Mouse (Mus musculus) hindbrain, embryonic 12.5 days (tissue): Measurements from ENCODE around the gene Slmap. TPM values are rescaled to one million over a fixed set of nuclear protein-coding genes. Genes with fewer than 3 reads are reported as not detected.

Source experiments
- ATAC-seq: fragments of 200-750 bp; cut with Nextera tagmentation; 2 replicates; pipeline ENCODE4 v1.8.0; 2017; ENCODE audit warnings: moderate TSS enrichment; ENCODE audit not compliant: low FRiP score
- H3K27ac ChIP-seq: fragments of 300-500 bp; sonication (generic); 2 replicates; pipeline ENCODE4 v1.5.1; 2016; ENCODE audit warnings: mild to moderate bottlenecking
- H3K27me3 ChIP-seq: fragments of 300-500 bp; sonication (generic); 2 replicates; pipeline ENCODE4 v1.6.1; 2016; ENCODE audit warnings: mild to moderate bottlenecking
- H3K36me3 ChIP-seq: fragments of 300-500 bp; sonication (generic); 2 replicates; pipeline ENCODE4 v1.6.1; 2016; ENCODE audit warnings: mild to moderate bottlenecking
- H3K4me1 ChIP-seq: fragments of 300-500 bp; sonication (generic); 2 replicates; pipeline ENCODE4 v1.6.1; 2016
- H3K4me2 ChIP-seq: fragments of 300-500 bp; sonication (generic); replicated peaks from 2 replicates; pipeline ENCODE4 v1.6.1; 2016; ENCODE audit warnings: mild to moderate bottlenecking
- H3K4me3 ChIP-seq: fragments of 300-500 bp; sonication (generic); 2 replicates; pipeline ENCODE4 v1.5.1; 2016; ENCODE audit warnings: mild to moderate bottlenecking
- H3K9ac ChIP-seq: fragments of 300-500 bp; sonication (generic); 2 replicates; pipeline ENCODE4 v1.6.1; 2016; ENCODE audit warnings: mild to moderate bottlenecking, moderate library complexity
- H3K9me3 ChIP-seq: fragments of 300-500 bp; sonication (generic); replicated peaks from 2 replicates; pipeline ENCODE4 v1.6.1; 2016; ENCODE audit warnings: mild to moderate bottlenecking
- WGBS: fragments of 180-500 bp; shearing (Covaris S2); methylation state at CpG from one replicate; pipeline ENCODE4 v1.1.7; 2016; 5-methylcytosine and 5-hydroxymethylcytosine counted together
- polyA plus RNA-seq: library from polyadenylated mRNA; unstranded; fragments of >200 nt; fragmentation: Nextera tagmentation; extraction: Ambion mirVana; gene quantifications from 2 replicates; pipeline ENCODE4 v1.2.1, GENCODE M21; 2016

Slmap gene
- polyA plus RNA-seq, 1 experiment from 2014 or later: 24.9 TPM

DNA sequence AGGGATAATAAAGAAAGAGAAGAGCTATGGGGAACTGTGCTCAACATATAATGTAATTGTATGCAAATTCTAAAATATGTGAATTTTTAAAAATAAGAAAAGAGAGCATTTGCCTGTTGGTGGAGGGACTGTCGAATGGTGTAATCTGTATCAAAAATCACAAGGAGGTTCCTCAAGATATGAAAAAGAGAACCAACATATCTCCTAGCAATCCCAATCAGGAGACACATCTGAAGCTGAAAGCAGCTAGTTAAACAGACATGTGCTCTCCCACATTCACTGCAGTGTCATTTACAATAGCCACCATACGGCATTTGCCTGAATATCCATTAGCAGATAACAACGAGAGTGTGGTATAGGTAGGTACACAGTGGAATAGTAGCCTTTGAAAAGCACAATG lies 18.1 kb upstream of the Slmap start:
- no peaks in the 10 kb centered on the region for H3K4me1 ChIP-seq
- H3K27me3 ChIP-seq: no peaks in the 10 kb centered on the region
- H3K9ac ChIP-seq: no peak overlapping the region
- no peak overlapping the region for H3K27ac ChIP-seq
- 86% methylated on average over 3 of the region's 3 CpGs for WGBS
- H3K9me3 ChIP-seq: no peaks in the 10 kb centered on the region
- H3K4me3 ChIP-seq: no peak overlapping the region
- no peaks in the 10 kb centered on the region for H3K36me3 ChIP-seq
- H3K4me2 ChIP-seq: no peak overlapping the region
- ATAC-seq: no peak

DNA sequence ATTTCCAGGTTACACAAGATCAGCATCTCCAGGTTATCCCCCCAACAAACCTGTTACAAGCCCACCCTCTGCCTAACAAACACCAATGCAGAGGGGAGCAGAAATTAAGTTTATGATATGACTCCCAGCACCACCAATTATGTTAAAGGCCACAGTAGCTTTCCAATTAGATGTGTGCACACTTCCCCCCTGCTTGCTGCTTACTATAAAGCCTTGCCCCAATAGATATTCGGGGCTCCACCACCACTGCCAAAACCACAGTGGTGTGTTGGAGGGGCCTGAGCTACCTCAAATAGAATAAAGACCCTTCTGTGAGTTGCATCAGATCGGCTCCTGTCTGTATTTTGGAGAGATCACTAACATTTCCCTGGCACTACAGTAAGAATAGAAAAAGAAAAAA lies 17.7 kb upstream of the Slmap start:
- Histone ChIP-seq H3K27me3 (no peaks in the 10 kb centered on the region), H3K36me3 (no peaks in the 10 kb centered on the region), H3K9me3 (no peaks in the 10 kb centered on the region), H3K4me2 (no peak overlapping the region), H3K4me1 (no peaks in the 10 kb centered on the region), H3K27ac (no peak overlapping the region), H3K9ac (no peak overlapping the region), H3K4me3 (no peak overlapping the region)
- 84% methylated on average over 2 of the region's 2 CpGs for WGBS
- ATAC-seq: no peak

GRCm38 (mm10) chr14:26550712-26551111 lies 16.0 kb upstream of the Slmap start:
- no peaks in the 10 kb centered on the region for H3K9me3 ChIP-seq
- H3K4me3 ChIP-seq: no peak overlapping the region
- 93% methylated on average over 8 of the region's 8 CpGs for WGBS
- no peaks in the 10 kb centered on the region for H3K36me3 ChIP-seq
- no peaks in the 10 kb centered on the region for H3K27me3 ChIP-seq
- H3K4me1 ChIP-seq: no peaks in the 10 kb centered on the region
- no peak overlapping the region for H3K27ac ChIP-seq
- no peak overlapping the region for H3K4me2 ChIP-seq
- no peak overlapping the region for H3K9ac ChIP-seq
- ATAC-seq: no peak

GRCm38 (mm10) chr14:26547516-26548488 lies 13.1 kb upstream of the Slmap start:
- Histone ChIP-seq H3K36me3 (no peaks in the 10 kb centered on the region), H3K9me3 (no peaks in the 10 kb centered on the region), H3K27me3 (no peaks in the 10 kb centered on the region), H3K27ac (no peak overlapping the region), H3K4me3 (no peak overlapping the region), H3K4me1 (no peaks in the 10 kb centered on the region), H3K9ac (no peak overlapping the region), H3K4me2 (no peak overlapping the region)
- no peak for ATAC-seq
- WGBS: 82% methylated on average over 10 of the region's 10 CpGs

DNA sequence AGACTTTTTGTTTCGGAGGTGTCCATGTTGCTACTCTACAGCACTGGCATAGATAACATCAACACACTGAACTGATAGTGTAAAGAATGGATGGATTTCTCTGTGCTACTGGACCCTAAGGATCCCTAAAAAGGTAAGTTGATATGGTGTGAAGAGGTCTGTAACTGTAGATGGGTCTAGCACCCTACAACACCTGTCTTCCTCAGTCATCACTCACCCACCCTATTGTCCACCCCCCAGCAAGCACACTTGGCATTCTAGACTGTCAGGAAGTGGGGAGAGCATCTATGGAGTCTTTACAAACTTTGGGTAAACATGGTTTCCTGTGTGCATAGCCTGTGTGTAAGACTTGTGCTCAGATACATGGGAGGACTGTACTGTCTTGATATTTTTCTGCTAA lies 7.4 kb upstream of the Slmap start:
- no peaks in the 10 kb centered on the region for H3K36me3 ChIP-seq
- ATAC-seq: no peak
- no peaks in the 10 kb centered on the region for H3K9me3 ChIP-seq
- WGBS: 89% methylated on average over 1 of the region's 1 CpGs
- no peaks in the 10 kb centered on the region for H3K4me1 ChIP-seq
- H3K9ac ChIP-seq: no peak overlapping the region
- H3K27ac ChIP-seq: no peak overlapping the region
- no peak overlapping the region for H3K4me3 ChIP-seq
- H3K27me3 ChIP-seq: no peaks in the 10 kb centered on the region
- H3K4me2 ChIP-seq: no peak overlapping the region

- Histone ChIP-seq H3K9me3 (no peaks in the 10 kb centered on the region), H3K27me3 (no peaks in the 10 kb centered on the region), H3K27ac (no peak overlapping the region), H3K4me1 (no peaks in the 10 kb centered on the region), H3K4me2 (no peak overlapping the region), H3K9ac (no peak overlapping the region), H3K4me3 (no peak overlapping the region), H3K36me3 (no peaks in the 10 kb centered on the region)
- no peak for ATAC-seq
- WGBS: 71% methylated on average over 1 of the region's 1 CpGs
These were observed 5.8 kb upstream of the Slmap start for GRCm38 (mm10) chr14:26540577-26540976.

DNA sequence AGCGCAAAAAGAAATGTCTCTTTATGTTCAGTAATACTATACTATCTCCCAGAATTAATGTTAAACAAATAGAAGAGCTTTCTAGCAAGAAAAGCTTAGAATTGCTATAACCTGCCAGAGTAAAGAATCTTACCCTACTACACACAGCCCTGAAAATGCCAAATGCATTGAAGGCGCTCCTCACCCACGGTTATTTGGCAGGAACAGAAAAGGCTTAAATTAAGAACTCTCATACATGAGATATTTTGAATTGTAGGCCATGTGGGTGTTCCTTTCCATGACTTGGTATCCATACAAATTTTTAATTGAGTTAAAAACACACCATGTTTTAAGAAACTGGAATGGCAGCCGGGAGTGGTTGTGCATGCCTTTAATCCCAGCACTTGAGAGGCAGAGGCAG lies 4.5 kb upstream of the Slmap start:
- H3K4me1 ChIP-seq: no peaks in the 10 kb centered on the region
- no peaks in the 10 kb centered on the region for H3K36me3 ChIP-seq
- no peak overlapping the region for H3K9ac ChIP-seq
- no peak overlapping the region for H3K4me3 ChIP-seq
- WGBS: 89% methylated on average over 4 of the region's 4 CpGs
- no peaks in the 10 kb centered on the region for H3K27me3 ChIP-seq
- H3K9me3 ChIP-seq: no peaks in the 10 kb centered on the region
- no peak overlapping the region for H3K4me2 ChIP-seq
- no peak overlapping the region for H3K27ac ChIP-seq
- no peak for ATAC-seq

DNA sequence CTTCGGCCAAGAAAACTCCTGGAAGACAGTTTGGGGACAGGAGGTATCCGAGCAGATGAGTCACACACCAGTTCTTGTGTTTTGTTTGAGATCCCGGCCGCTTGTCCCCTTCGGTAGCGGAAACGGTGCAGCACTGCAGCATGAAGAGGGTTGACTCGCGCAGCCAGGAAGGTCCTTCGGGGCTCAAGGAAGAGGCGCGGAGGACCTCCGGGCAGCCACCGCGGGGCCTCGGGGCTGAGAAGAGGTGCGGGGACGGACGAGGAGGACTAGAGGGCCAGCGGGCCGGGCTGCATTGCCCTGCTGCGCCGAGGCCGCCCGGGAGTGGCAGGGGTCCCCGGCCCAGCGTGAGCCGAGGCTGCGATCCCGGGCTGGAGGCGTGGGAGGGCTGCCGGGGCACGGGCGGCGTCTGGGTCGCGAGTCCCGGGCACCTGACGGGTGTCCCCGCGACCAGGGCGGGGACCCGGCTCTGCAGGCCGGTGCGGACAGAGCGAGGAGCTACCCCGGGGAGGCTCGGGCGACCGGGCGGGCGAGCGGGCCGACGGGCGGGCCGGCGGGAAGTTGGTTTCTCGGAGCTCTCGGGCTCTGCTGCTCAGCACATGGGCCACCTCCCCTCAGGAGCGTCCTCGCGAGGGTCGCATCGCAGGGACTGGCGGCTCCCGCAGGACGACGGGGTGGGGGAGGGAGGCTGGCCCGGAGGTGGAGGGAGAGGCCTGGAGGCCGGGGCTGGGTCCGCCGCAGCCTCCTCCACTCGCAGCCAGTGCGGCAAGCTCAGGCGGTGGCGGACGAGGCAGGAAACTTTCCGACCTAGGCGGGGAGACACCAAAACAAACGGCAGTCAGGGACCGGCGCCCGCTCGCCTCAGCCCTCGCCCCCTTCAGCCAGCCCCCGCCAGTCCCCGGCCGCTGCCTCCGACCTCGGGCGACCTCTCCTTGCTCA lies 642 bp downstream of the Slmap start:
- Histone ChIP-seq H3K27me3 (no peaks in the 10 kb centered on the region), H3K9ac (peak overlapping the region; percentile 90), H3K4me3 (peak overlapping the region; percentile 96), H3K4me2 (peak overlapping the region; percentile 86), H3K9me3 (no peaks in the 10 kb centered on the region), H3K4me1 (peaks cover 29% of the 10 kb centered on the region), H3K36me3 (peaks cover 2% of the 10 kb centered on the region; the same call in 1 of the 2 replicates), H3K27ac (peak overlapping the region; percentile 83)
- peak; percentile 91 for ATAC-seq
- under 1% methylated on average over 75 of the region's 92 CpGs for WGBS

DNA sequence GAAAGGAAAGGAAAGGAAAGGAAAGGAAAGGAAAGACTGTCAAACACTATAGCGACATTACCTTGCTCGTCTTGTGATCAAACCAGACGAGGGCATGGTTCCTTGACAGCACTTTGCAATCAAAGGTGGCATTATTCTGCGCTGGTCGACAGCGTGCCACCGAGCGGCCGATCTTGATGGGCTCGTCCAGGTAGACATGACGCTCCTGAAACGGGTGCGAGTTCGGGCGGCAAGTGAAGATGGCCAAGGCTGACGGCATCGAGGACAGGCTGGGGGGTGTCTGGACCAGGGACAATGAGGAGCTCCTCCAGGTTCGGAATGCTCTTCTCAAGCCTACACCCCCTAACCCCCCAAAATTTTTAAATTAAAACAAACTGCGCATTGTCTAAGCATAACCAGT lies 1.5 kb downstream of the Slmap start:
- Histone ChIP-seq H3K9me3 (no peaks in the 10 kb centered on the region), H3K27ac (no peak overlapping the region), H3K4me1 (peaks cover 30% of the 10 kb centered on the region), H3K4me3 (peak overlapping the region; percentile 96), H3K36me3 (peaks cover 3% of the 10 kb centered on the region; the same call in 1 of the 2 replicates), H3K4me2 (peak overlapping the region; percentile 86), H3K9ac (peak overlapping the region; percentile 90), H3K27me3 (no peaks in the 10 kb centered on the region)
- no peak for ATAC-seq
- WGBS: 22% methylated on average over 19 of the region's 19 CpGs

DNA sequence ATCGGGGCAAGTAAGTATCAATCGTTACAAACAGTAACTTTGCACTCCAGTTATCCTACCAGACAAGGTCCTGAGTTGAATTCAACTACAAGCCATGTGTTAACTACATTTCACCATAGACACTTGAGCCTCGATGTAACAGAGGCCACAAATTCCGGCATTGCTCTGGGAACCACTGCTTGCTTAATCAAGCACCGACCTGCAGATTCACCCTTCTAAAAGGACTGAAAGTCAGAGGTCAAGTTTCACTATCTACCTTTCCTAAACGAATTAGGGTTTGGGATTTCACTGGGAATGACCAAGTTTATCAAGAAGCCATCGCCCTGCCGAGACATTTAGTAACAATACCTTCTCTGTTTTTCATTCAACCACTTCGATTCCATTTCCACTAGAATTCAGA lies 2.0 kb downstream of the Slmap start:
- Histone ChIP-seq H3K4me1 (peaks cover 31% of the 10 kb centered on the region), H3K4me3 (peak overlapping the region; percentile 96), H3K9me3 (no peaks in the 10 kb centered on the region), H3K4me2 (peak overlapping the region; percentile 86), H3K36me3 (peaks cover 3% of the 10 kb centered on the region; the same call in 1 of the 2 replicates), H3K27me3 (no peaks in the 10 kb centered on the region), H3K9ac (peak overlapping the region; percentile 90; the same call in 1 of the 2 replicates), H3K27ac (no peak overlapping the region)
- ATAC-seq: no peak
- 59% methylated on average over 9 of the region's 9 CpGs for WGBS

GRCm38 (mm10) chr14:26531410-26532313 lies 3.1 kb downstream of the Slmap start:
- H3K9ac ChIP-seq: no peak overlapping the region
- ATAC-seq: no peak
- peak overlapping the region; percentile 4; the same call in 1 of the 2 replicates for H3K4me2 ChIP-seq
- no peak overlapping the region for H3K27ac ChIP-seq
- peaks cover 31% of the 10 kb centered on the region for H3K4me1 ChIP-seq
- H3K36me3 ChIP-seq: peaks cover 3% of the 10 kb centered on the region; the same call in 1 of the 2 replicates
- H3K4me3 ChIP-seq: no peak overlapping the region
- no peaks in the 10 kb centered on the region for H3K27me3 ChIP-seq
- H3K9me3 ChIP-seq: no peaks in the 10 kb centered on the region
- 85% methylated on average over 10 of the region's 10 CpGs for WGBS
